In the genomic region with DNA sequence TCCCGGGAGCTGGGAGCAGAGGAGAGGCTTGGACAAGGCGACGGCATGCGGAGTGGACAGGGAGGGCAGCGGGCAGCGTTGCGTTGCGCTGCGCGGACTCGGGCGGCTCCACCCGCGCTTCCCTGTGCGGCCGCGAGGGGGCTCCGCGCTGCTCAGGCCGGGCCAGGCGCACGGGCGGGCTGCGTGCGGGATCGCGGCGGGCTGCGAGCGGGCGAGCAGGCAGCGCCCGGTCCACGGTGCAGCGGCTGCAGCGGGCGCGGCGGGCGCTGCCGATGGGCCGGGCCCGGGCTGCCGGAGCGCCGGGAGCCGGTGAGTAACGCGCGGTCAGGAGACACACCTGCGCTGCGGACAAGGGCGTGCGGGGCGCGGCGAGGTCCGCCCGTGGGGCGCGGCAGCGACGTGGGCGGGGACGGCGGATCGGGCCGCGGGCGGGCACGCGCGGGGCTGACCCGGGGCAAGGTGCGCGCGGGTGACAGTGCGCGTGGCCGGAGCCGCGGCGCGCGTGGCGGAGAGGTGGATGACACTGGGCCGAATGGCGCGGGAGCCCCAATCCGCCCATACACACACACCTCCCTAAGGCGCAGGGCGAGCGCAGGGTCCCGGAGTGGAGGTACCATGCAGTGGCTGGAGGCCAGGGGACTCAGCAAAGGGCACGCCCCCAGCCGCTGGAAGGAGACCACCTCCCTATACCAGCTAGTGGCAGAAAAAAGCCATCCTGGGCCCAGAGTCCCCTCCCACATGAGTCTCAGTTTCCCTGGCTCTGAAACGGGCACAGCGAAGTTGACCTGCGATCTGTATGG, we compare ENCODE assay signal across 8 mouse cellular contexts. TPM values are rescaled to one million over a fixed set of nuclear protein-coding genes. Genes with fewer than 3 reads are reported as not detected.
A peak's percentile ranks its signal among the peaks of the same experiment; 100 is the strongest.
DNase-seq lines count a peak whose midpoint lies in the region; ATAC-seq and TF ChIP-seq lines count a peak whose summit lies in the region.
"Had no signal": no experiment of that assay in that cellular context is flagged by ENCODE, and none has a peak within 500 bp of the region (broad histone marks: within the 10 kb centered on the region; RNA-seq: fewer than 3 reads in every experiment).

A gene (plus strand): TSS at position 177 of the 800 bp plus-strand sequence.

- intact Hi-C loops in heart, adult 2 months (cut with DNase I) = loop anchor here (5.0 kb wide), 2 partner anchors 55 to 230 kb away; a partner anchor contains a TSS

- H3K4me3 ChIP-seq in bone marrow macrophage, adult 2 months (ENCODE audit: insufficient read depth, low read length) = peak within 1 kb of the TSS; percentile 51
- peak within 1 kb of the TSS; percentile 66 for H3K4me3 ChIP-seq in embryonic facial prominence, embryonic 12.5 days
- peak within 1 kb of the TSS; percentile 27 for H3K4me3 ChIP-seq in heart, adult 2 months
- peak within 1 kb of the TSS; percentile 69 for H3K4me3 ChIP-seq in limb, embryonic 12.5 days (replicated peaks)
- H3K4me3 ChIP-seq in midbrain, embryonic 12.5 days = peak within 1 kb of the TSS; percentile 76

- no peaks in the 10 kb centered on the region for H3K36me3 ChIP-seq in embryonic facial prominence, embryonic 12.5 days
- H3K36me3 ChIP-seq in heart, adult 2 months (ENCODE audit: control insufficient read depth, insufficient read depth, low read length) = no peaks in the 10 kb centered on the region
- no peaks in the 10 kb centered on the region for H3K36me3 ChIP-seq in limb, embryonic 12.5 days
- no peaks in the 10 kb centered on the region for H3K36me3 ChIP-seq in midbrain, embryonic 12.5 days

- H3K4me2 ChIP-seq in embryonic facial prominence, embryonic 12.5 days (replicated peaks) = peak within 1 kb of the TSS; percentile 100
- H3K4me2 ChIP-seq in limb, embryonic 12.5 days = peak within 1 kb of the TSS; percentile 100
- peak within 1 kb of the TSS; percentile 99 for H3K4me2 ChIP-seq in midbrain, embryonic 12.5 days (replicated peaks)

- DNase-seq in heart, adult 2 months = peak; percentile 72 to 85
- DNase-seq in kidney, adult 18-20 months = peak; percentile 74
- DNase-seq in spleen, adult 12 weeks (ENCODE audit: low spot score) = peak; percentile 59

- no peak for TF ChIP-seq EP300 in heart, adult 2 months (IDR thresholded peaks at IDR 0.05; ENCODE audit: insufficient read depth, low read depth, low read length)

- no peak within 1 kb of the TSS for H3K27ac ChIP-seq in bone marrow macrophage, adult 2 months (ENCODE audit: insufficient read depth, low read depth, low read length)
- H3K27ac ChIP-seq in embryonic facial prominence, embryonic 12.5 days = no peak within 1 kb of the TSS
- no peak within 1 kb of the TSS for H3K27ac ChIP-seq in heart, adult 2 months
- H3K27ac ChIP-seq in limb, embryonic 12.5 days = no peak within 1 kb of the TSS
- no peak within 1 kb of the TSS for H3K27ac ChIP-seq in midbrain, embryonic 12.5 days (replicated peaks)
- H3K27ac ChIP-seq: macrophage had no signal

- H3K4me1 ChIP-seq in bone marrow macrophage, adult 2 months (ENCODE audit: control insufficient read depth, insufficient read depth, low read length) = no peaks in the 10 kb centered on the region
- 0 out of 2 replicates have a peak, but pooled peaks cover 4% of the 10 kb centered on the region for H3K4me1 ChIP-seq in embryonic facial prominence, embryonic 12.5 days
- H3K4me1 ChIP-seq in heart, adult 2 months (ENCODE audit: control insufficient read depth, insufficient read depth, low read length) = peaks cover 1% of the 10 kb centered on the region; the same call in 1 of the 2 replicates
- peaks cover 10% of the 10 kb centered on the region for H3K4me1 ChIP-seq in limb, embryonic 12.5 days (replicated peaks)
- peaks cover 10% of the 10 kb centered on the region; the same call in 1 of the 2 replicates for H3K4me1 ChIP-seq in midbrain, embryonic 12.5 days

- TF ChIP-seq CTCF in bone marrow macrophage, adult 2 months (IDR thresholded peaks at IDR 0.05; ENCODE audit: low read depth, low read length) = no peak
- TF ChIP-seq CTCF in heart, adult 2 months (IDR thresholded peaks at IDR 0.05) = peak; percentile 73

- peaks cover 37% of the 10 kb centered on the region for H3K27me3 ChIP-seq in embryonic facial prominence, embryonic 12.5 days
- H3K27me3 ChIP-seq in heart, adult 2 months (ENCODE audit: control insufficient read depth, insufficient read depth, low read length) = peaks cover 6% of the 10 kb centered on the region; the same call in 1 of the 2 replicates
- H3K27me3 ChIP-seq in limb, embryonic 12.5 days = peaks cover 50% of the 10 kb centered on the region
- H3K27me3 ChIP-seq in midbrain, embryonic 12.5 days = peaks cover 40% of the 10 kb centered on the region

- peak; percentile 64; the same call in 1 of the 2 replicates for ATAC-seq in embryonic facial prominence, embryonic 12.5 days (ENCODE audit: insufficient number of reproducible peaks, insufficient read depth, low FRiP score, low TSS enrichment)
- ATAC-seq in limb, embryonic 12.5 days (ENCODE audit: insufficient number of reproducible peaks, insufficient read depth, low FRiP score, low TSS enrichment, low read depth) = peak; percentile 70
- peak; percentile 88 for ATAC-seq in midbrain, embryonic 12.5 days (ENCODE audit: low FRiP score, low read depth)

- no peaks in the 10 kb centered on the region for H3K9me3 ChIP-seq in embryonic facial prominence, embryonic 12.5 days
- H3K9me3 ChIP-seq in limb, embryonic 12.5 days = peaks cover 7% of the 10 kb centered on the region
- H3K9me3 ChIP-seq in midbrain, embryonic 12.5 days = peaks cover 7% of the 10 kb centered on the region; the same call in 1 of the 2 replicates

- no peaks in the 10 kb centered on the region for H3K79me2 ChIP-seq in heart, adult 2 months (replicated peaks; ENCODE audit: control insufficient read depth, insufficient read depth, low read length)

- no peak for TF ChIP-seq POLR2A in bone marrow macrophage, adult 2 months (IDR thresholded peaks at IDR 0.05; ENCODE audit: borderline replicate concordance, low read depth, low read length)
- TF ChIP-seq POLR2A in heart, adult 2 months (IDR thresholded peaks at IDR 0.05; ENCODE audit: insufficient read depth, low read depth, low read length) = no peak

- peak within 1 kb of the TSS; percentile 77 for H3K9ac ChIP-seq in embryonic facial prominence, embryonic 12.5 days
- peak within 1 kb of the TSS; percentile 55 for H3K9ac ChIP-seq in heart, adult 2 months (ENCODE audit: low read depth, low read length)
- peak within 1 kb of the TSS; percentile 70 for H3K9ac ChIP-seq in limb, embryonic 12.5 days (replicated peaks)
- peak within 1 kb of the TSS; percentile 66 for H3K9ac ChIP-seq in midbrain, embryonic 12.5 days (replicated peaks)

- 2% methylated on average over 94 of the region's 99 CpGs for WGBS in embryonic facial prominence, embryonic 12.5 days
- WGBS in heart, adult 2 months = 4% methylated on average over 76 of the region's 99 CpGs
- 2% methylated on average over 99 of the region's 99 CpGs for WGBS in limb, embryonic 12.5 days
- 3% methylated on average over 62 of the region's 99 CpGs for WGBS in midbrain, embryonic 12.5 days

RNA-seq across cellular contexts. Expression of the gene that starts here (rescaled TPM):
- polyA plus RNA-seq in bone marrow macrophage, adult 2 months (2012; ENCODE audit: insufficient read depth, insufficient read length, missing spikeins) = not detected in 2 replicates
- polyA plus RNA-seq in embryonic facial prominence, embryonic 12.5 days (2016; fragmentation: Nextera tagmentation; extraction: Ambion mirVana) = 0.26 and 0.46 TPM in 2 replicates
- total RNA-seq in heart, adult 2 months (2021) = under 1 TPM; 0.42 to 0.57 TPM
- 0.53 and 0.67 TPM in 2 replicates for polyA plus RNA-seq in heart, adult 2 months (2012; rRNA removed)
- polyA plus RNA-seq in limb, embryonic 12.5 days (2016; fragmentation: Nextera tagmentation; extraction: Ambion mirVana) = 0.10 and 0.11 TPM in 2 replicates
- 1.6 and 3.0 TPM in 2 replicates for polyA plus RNA-seq in midbrain, embryonic 12.5 days (2016; fragmentation: Nextera tagmentation; extraction: Ambion mirVana)
- polyA plus RNA-seq: macrophage had no signal

Comparison
In these comparisons a context has a peak if more than half of its experiments do, and no peak if none do; other contexts are left out.
1. Peak in ATAC-seq, H3K4me3 ChIP-seq, H3K9ac ChIP-seq and H3K4me2 ChIP-seq in embryonic facial prominence, embryonic 12.5 days; RNA of the gene not detected or under 1 TPM.
2. Peak in DNase-seq, H3K4me3 ChIP-seq and H3K9ac ChIP-seq in heart, adult 2 months; RNA of the gene not detected or under 1 TPM.
3. Peak in ATAC-seq, H3K4me3 ChIP-seq, H3K9ac ChIP-seq and H3K4me2 ChIP-seq in limb, embryonic 12.5 days; RNA of the gene not detected or under 1 TPM.